Mouse (Mus musculus) granulocyte monocyte progenitor cell, adult 5-6 weeks (primary cell): Measurements from ENCODE around the gene Serpind1. TPM values are rescaled to one million over a fixed set of nuclear protein-coding genes. Genes with fewer than 3 reads are reported as not detected.
A peak's percentile ranks its signal among the peaks of the same experiment; 100 is the strongest.

Source experiments
- ATAC-seq: replicated peaks from 2 replicates; pipeline ENCODE4 v1.8.0; 2016; ENCODE audit warnings: mild to moderate bottlenecking, moderate TSS enrichment, inconsistent platforms; ENCODE audit not compliant: poor library complexity, severe bottlenecking
- total RNA-seq, 2 experiments: library from RNA; stranded (forward) in 1 of 2; stranded (reverse) in 1 of 2; fragments of 200-712, 200-1000 nt in 1 of 2; fragments of >200 nt in 1 of 2; fragmentation: Nextera tagmentation in 1 of 2; gene quantifications; 2 replicates each; pipeline ENCODE4 v1.2.3; 2014 to 2017

The Serpind1 gene
- not detected in 2 replicates for total RNA-seq (2014; fragmentation: Nextera tagmentation)
- total RNA-seq (2017), result not detected in 2 replicates

DNA sequence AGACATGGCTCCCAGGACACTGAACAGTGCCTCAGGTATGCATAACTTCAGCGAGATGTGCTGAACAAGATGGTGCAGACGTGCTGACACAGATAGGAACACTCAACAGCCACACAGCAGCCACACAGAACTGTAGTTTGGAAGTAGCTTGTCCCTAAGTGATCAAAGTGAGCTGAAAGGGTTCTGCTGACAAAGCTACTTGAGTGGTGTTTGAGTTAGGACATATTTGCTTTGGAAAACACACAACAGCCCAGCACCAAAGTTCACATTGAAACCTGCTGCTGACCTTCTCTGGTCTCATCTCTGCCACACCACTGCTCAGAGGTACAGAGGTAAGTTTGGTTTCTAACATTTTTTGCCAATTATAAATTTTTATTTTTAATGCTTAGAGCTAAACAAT is at the start of gene Serpind1:
TSS of gene Serpind1 (plus strand) at position 256 of the 400 bp plus-strand sequence.
- no peak for ATAC-seq

DNA sequence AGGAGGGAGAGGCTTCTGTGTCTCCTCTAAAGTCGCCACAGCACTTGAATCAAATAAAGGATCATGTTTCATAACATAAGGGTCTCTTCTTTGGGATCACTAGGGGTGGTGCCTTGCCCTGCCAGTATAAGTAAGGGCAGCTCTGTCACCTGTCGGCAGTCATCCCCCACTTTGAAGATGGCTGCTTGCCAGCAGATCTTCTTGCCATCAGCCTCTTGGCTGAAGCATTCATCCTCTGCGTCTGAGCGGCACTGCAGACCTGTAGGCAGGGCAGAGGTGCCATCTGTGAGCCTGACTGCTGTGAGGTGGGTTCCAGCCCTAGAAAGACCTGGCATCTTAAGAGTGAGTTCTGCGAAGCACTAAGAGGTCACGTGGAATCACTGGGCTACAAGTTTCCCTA is 48.0 kb upstream of the Serpind1 start:
- ATAC-seq, result no peak

DNA sequence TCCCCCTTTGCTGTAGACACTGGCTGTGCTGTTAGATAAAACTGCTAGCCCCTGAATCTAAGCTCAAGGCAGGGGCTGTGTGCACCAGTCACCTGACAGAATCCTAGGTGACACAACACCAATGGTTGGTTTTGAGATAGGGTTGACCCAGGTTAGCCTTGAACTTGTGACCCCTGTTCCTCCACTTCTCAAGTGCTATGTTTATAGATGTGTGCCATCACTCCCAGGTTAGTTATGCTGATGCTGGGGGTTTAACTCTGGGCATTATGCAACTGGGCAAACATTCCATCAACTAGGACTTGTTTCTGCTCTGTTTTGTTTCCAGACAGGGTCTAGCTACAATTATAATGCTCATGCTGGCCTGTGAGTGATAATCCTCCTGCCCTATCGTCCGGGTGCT is 44.1 kb upstream of the Serpind1 start:
- ATAC-seq, result no peak

DNA sequence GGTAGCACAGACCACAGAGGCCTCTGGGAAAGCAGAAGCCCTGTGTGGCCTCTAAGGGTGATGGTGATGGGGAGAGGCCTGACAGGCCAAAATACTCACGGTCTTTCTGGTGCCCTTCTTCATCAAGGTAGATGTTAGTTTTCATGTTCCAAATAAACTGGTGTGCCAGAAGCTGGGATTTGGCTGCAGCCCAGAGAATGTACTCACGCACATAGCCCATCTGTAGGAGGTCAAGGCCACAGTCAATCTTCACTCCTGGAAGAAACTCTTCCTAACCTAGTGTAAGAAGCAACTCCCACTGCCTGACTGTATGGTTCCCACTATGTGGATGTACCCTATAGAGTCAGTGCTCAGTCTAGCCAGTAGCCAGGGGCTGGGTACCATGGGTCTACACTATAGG is 40.2 kb upstream of the Serpind1 start:
- ATAC-seq, result no peak

DNA sequence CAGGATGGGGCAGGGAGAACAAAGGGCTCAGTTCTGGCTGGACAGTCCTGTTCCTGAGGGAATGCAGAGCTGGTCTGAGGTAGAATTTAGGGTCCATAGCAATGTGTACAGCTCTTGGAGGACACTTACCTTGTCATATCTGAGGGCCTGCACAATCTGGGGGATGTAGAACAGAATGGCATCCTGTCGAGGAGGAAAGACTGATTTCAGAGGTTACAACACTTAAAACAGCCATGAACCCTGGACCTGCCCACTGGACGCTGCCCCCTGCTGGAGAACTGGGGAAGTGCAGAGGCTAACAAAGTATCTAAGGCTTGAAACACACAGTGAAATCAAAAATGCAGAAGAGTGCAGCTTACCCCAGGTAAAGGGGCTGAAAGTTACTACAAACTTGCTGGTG is 38.4 kb upstream of the Serpind1 start:
- ATAC-seq, result peak; percentile 84

DNA sequence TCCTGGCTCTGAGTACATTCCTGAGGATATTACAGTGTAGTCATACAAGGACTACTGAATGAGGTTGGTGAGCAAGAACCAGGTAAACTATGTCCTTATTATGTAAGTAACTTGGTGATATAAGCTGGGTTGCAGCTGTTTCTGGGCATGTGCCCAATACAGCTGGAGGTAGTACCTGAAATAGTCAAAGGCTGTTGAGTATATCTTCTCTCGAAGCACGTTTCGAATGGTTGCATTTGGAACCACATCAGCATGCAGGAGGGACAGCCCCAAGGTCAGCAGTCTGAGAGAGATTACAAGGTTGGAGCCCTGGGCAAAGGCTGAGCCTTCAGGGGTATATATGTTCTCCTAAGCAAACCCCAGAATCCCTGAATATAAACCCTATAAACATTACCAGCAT is 30.4 kb upstream of the Serpind1 start:
- ATAC-seq, result no peak

DNA sequence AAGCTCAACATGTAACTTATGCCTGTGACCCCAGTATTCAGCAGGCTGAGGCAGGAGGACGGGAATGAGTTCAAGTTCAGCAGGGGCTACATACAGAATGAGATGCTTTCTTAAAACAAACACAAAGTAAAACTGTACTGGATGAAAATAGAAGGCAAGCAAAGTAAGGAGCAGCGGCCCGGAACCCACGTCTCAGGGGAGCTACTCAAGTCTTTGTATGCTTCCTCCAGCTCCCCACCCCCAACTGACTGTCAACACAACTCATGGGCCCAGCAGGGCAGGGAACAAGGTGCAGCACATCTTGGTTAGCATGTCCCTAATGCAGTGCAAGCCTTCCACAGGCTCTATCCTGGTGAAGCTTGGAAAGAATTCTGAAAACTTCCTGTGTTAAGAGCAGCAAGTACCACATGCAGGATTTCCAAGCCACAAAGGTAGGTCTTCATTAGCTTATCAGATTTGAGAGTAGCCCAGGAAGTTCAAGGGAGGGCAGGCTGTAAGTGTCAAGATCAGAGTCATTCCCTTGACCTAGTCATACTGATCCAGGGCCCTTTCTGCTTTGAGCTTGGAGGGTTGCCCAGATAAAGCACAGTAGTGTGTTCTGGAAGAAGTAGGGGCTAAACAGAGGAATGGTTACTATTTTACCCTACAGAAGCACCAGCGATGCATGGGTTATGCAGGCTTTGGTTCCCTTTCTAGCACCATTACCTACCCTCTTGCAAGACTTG is 27.5 kb upstream of the Serpind1 start:
- no peak for ATAC-seq

DNA sequence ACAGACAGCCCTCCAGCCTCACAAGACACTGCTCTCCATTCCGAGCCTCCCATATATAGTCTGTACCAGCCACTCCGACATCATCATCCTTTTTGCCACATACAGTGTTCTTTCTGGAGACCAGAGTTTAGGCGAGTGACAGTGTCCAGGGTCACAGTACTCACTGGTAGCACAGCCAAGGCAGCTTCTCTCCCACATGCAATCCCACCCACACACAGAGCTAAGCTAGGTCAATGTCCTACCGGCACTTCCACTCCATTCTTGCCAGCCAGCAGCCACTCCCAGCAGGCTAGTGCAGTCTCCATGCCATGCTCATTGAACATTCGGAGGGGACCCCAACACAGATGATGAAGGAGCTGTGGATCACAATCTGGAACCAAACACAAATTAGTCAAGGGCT is 23.7 kb upstream of the Serpind1 start:
- no peak for ATAC-seq

DNA sequence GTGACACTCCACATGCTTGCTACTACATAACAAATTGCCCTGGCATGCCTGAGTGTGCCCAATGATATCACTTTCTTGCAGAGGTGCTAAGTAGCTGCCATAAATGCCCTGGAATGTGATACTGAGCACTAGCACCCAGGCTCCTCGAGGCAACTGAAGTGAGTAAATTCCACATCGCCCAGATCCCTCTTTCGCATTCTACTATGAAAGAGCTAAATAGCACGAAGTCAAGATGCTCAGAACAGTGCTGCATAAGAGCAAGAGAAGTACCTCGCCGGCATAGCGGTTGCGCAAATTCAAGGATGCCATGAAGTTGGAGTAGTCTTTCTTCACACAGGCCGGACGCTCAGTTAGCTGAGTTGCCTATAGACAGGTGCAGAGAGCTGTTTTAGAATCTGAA is 22.1 kb upstream of the Serpind1 start:
- no peak for ATAC-seq

DNA sequence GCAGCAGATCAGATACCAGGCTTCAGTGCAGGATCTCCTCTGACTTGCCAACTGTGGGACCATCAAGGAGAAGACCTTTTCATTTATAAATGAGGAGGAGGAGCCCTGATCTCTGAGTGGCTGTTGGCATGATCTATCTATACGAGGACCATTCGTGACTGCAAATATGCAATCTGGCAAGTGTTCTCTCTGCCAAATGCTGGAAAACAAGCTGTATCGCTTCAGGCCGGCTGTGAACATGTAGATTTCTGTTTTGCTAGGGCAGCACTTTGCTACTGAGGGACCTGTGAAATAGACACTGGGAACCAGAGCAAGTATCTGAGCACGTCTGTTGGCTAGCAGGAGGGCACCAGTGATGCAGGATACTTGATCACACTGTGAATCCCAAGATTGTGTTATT is 18.6 kb upstream of the Serpind1 start:
- ATAC-seq, result no peak

DNA sequence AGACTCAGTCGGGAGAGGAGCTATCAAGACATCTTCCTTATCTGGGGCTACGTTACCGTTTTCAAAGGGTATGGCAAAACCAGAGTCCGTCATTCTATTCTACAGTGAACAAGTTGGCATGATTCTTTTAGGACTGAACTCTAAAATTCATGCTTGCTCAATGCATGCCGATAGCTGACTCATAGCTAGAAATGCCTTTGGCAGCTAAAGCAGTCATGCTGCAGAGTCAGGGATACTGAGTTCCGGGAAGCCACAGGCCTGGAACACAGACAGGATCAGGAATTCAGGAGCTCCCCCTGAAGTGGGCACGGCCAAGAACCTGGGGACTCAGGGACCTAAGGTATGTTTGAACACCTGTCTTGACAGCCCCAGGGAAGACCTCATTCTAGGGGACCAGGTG is 14.6 kb upstream of the Serpind1 start:
- ATAC-seq, result no peak

DNA sequence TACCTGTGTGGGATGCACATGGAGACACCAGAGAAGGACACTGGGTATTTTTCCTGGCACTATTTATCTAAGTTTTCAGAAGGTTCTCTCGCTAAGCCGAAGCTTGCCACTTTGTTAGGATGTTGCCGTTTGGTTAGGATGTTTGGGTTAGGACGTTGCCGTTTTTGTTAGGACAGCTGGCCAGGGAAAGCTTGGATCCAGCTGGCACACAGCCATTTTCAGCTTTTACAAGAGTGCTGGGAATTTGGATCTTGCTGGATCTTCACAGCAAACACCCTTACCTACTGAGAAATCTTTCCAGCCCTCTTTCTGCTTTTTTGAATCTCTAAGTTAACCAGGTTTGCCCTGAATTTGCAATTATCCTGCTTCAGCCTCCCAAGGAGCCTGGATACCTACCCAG is 9.7 kb upstream of the Serpind1 start:
- no peak for ATAC-seq

DNA sequence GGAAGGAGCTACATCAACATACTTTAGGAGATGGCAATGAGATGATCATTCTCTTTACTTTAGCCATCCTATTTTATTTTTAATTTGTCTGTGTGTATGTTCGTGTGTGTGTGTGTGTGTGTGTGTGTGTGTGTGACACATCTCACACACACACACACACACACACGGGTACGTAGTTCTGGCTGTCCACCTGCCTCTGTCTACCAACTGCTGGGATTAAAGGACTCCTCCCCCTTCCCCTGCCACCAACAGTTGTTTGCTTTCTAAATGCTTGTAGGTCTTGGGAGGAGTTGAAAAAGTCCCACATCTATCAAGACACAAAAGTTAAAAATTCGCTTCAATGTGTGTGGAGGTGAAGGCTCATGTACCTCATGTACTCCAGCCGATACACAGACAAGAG is 6.4 kb upstream of the Serpind1 start:
- no peak for ATAC-seq

DNA sequence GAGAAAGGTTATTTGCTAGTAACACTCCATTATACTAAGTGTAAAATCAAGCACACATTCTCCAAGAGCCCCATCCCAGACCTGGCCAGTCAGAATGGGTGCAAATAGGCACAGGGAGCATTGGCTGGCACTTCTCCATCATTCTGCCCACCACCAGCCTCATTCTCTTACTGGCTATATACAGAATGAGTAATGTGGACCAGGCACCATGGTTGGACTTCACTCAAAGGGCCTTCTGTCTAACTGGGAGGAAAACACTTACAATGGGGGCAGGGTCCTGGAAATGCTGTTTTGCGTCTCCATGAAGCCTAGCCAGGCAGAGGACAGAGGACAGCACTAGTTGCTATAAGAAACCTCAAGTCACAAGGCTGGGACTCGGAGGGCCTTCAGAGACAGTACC is 5.1 kb upstream of the Serpind1 start:
- ATAC-seq, result no peak

DNA sequence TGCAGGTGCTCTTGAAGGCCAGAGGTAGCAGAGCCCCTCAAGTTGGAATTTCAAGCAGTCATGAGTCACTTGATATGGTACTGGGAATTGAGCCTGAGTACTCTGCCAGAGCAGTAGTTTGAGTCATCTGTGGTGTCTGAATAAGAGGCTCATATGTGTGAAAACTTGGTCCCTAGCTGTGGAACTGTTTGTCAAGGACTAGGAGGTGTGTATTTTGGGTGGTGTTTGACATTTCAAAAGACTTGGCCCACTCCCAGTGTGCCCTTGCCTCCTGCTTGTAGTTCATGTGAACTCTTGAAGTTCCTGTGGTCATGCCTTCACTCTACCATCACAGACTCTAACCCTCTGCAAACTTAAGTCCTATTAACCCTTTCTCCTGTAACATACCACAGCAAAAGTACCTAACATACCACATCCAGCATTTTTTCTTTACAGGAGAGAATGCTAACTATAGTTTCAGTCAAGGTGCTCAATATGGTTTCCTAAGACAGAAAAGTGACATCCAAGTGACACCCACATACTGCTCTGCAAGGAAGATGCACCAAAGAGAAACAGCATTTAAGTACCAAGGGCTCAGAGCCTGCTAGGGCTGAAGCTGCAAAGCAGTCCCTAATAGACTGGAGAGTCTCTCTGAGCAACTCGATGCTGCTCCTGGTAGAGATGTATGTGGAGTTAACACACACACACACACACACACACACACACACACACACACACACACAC is 1.2 kb upstream of the Serpind1 start:
- no peak for ATAC-seq

DNA sequence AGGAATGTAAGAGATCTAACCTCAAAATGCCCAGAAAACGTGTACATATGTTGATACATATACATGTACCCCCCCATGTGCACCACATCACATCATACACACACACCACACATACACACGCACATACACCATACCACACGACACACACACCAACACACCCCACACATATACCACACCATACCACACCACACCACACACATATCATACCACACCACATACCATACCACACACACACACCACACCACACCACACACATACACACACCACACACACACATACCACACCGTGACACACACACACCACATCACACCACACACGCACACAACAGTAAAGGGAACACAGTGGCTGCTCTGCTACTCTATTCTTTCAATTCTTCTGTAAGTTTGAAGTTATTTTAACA is 684 bp downstream of the Serpind1 start:
- ATAC-seq, result no peak

DNA sequence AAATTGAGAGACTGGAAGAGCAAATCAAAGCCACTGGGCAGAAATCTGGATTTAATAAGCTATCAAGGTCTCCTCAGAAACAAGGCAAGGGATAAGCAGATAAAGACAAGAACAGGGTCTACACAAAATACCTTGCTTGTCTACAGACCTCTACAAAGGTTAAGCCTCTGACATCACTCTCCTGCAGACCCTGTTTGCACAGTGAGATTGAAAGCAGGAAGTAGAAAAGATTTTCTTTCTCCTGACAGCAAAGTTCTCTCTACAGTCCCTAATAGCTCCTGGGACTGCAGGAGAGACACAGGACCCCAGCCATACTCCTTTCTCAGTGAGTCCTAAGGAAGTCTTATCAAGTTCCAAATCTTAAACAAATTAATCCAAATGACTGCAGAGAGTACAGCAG is 3.4 kb downstream of the Serpind1 start:
- no peak for ATAC-seq

DNA sequence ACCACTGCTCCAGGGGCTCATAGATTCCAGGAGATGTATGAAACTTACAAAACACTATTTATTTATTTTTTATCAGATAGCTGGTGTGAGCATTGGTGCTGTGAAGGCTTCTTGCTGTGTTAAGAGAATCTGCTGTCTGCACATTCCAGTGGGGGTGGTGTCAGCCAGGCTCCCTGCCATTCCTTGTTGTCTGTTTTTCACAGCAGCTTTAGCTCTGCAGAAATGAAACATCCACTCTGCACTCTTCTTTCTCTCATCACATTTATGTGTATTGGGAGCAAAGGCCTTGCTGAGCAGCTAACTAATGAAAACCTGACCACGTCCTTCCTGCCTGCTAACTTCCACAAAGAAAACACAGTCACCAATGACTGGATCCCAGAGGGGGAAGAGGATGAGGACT is 4.9 kb downstream of the Serpind1 start:
- ATAC-seq, result no peak

DNA sequence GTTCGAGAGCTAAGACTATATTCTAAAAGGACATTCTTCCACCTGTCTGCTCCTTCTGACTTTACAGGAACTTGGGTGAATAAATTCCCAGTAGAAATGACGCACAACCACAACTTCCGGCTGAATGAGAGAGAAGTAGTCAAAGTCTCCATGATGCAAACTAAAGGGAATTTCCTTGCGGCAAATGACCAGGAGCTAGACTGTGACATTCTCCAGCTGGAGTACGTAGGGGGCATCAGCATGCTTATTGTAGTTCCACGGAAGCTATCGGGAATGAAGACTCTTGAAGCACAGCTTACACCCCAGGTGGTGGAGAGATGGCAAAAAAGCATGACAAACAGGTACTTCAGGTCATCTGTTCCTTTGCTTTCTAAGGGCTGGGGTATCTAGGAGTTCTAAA is 8.5 kb downstream of the Serpind1 start:
- ATAC-seq, result no peak

DNA sequence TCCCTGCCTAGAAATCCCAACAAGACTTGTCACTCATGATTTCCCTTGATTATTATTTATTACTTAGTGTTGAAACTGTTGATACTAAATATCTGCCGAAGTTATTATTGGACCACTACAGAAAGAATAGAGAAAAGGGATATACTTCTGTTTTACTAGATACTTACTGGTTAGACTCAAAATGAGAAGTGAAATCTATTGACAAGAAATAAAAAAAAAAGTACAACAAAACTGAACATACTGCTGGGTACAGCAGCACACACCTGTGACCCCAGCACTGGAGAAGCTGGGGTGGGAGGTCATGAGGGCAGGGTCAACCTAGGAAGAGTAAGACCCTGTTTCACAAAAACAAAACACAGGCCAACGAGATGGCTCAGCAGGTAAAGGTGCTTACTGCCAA is 9.5 kb downstream of the Serpind1 start:
- ATAC-seq, result no peak

DNA sequence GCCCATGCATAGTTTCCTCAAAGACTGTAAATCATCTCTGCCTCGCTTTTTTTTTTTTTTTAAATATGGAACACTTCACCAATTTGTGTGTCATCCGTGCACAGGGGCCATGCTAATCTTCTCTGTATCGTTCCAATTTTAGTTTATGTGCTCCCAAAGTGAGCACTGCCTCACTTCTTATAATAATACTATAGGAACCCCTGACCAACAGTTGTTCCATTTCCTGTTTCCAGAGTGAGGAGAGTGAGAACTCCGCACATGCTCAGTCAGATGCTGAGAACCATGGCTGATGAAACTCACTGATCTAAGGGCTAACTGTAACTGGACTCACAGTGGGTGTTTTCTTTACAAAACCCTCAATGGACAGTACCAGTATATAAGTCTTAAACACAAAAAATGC is 10.7 kb downstream of the Serpind1 start:
- no peak for ATAC-seq

DNA sequence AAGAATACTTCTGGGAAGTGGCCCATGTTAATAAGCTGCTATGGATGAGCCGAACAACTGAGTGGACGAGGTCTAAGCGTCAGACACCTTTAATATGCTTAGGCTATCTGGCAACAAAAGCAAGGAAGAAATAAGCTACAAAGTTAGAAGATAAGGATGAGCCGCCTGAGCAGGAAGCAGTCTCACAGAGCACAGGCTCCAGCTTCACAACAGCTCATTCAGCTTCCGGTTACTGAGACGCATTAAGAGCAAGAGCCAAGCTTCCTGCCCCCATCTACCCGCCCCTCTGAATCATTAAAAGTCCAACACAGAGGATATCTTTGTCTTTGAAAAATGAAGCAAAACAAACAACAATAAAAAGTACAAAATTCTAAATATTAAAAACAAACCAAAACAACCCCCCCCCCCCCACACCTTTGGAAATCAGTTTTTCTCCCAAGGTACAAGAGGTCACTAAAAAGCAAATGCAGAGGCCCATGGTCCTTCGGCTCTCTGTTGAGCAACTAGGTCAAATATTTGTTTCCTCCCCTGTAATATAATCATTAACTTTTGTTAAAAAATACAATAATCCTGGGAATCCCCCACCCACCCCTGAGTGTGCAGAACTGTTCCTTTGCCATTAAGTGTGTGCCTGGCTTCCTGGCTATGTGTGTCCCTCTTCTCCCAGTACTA is 14.1 kb downstream of the Serpind1 start:
- ATAC-seq, result no peak
